Mouse (Mus musculus): ENCODE data around the gene Ahnak2.

The Ahnak2 gene

DNA sequence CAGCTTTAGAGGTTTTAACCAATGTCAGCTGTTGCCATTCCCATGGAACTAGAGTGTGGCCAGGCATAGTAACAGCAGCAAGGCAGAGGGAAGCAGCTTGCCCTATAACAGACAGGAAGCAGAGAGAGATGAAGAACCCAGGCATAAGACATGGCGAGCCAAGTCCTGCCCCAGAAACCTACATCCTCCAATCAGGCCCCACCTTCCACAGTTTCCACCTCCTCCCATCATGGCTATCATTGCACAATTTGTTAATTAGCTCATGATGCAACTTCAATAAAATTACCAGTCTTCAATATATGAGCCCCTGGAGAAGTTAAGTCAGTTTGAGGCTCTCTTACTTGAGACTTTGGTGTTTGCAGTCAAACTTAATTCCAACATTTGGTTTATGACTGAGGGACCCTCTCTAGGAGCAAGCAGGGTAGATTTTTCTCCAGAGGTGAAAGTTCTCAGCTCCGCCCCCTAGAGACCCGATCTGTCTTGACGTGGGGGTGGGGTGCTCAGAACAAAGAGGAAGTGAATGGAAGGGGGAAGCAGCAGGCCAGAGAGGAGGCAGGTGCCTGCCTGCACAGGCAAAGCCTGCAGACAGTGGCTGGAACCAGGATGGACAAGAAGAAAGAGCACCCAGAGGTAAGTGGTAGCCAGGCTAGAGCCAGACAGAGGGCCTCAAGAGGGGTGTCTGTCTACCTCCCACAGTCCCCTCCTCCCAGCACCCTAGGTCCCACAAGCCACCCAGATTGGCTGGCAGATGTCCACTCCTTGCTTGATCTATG is 42.1 kb downstream of the Ahnak2 start, which contains the start of gene Pld4:
TSS of gene Pld4 (plus strand) at position 502 of the 773 bp plus-strand sequence.
- DNase-seq (ENCODE audit: extremely low spot score, low spot score): no peak

- no peak for DNase-seq (ENCODE audit: extremely low spot score, low spot score)
Measured at GRCm38 (mm10) chr12:112759471-112759870, 43.0 kb downstream of the Ahnak2 start.

GRCm38 (mm10) chr12:112757896-112758295 is 44.6 kb downstream of the Ahnak2 start:
- DNase-seq (ENCODE audit: extremely low spot score, low spot score): no peak

GRCm38 (mm10) chr12:112755900-112756299 is 46.6 kb downstream of the Ahnak2 start:
- DNase-seq (ENCODE audit: extremely low spot score, low spot score): no peak

DNA sequence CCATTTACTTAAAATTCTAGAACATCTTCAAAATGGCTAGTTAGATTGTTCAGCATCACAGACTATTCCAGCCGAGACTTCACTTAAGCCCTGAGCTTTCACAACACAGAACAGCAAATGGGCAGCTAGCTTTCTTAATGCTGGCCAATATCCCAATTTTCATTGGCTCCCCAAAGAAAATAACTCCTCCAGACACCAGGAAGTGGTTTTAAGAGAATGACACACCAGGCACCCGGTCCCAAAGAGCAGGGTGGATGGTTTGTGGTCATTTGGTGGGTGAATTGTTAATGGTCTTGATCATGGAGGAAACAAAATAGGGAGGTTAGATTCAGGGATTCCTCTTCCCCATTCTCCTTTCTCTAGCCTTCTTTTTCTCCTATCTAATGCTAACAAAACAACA is 50.1 kb downstream of the Ahnak2 start:
- no peak for DNase-seq (ENCODE audit: extremely low spot score, low spot score)

DNA sequence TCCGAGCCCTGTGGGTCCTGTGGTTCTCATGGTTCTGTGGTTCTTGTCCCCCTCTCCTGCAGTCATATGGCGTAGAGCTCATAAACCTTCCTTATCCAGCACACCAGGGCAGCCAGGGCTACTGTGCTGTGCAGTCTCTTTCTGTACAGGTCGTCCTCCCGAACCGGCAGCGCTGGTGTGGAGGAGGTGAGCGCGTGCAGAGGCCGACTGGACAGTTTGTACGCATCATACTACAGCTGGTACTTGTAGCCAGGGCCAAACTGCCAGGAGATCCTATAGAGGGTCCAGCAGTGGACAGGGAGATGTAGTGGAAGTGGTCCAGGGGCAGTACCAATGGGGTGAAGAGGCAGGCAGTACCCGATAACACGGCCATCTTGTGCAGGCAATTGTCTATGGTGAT is 51.5 kb downstream of the Ahnak2 start:
- no peak for DNase-seq (ENCODE audit: extremely low spot score, low spot score)

- no peak for DNase-seq (ENCODE audit: extremely low spot score, low spot score)
Measured at GRCm38 (mm10) chr12:112747606-112747970, 54.9 kb downstream of the Ahnak2 start.

- DNase-seq (ENCODE audit: extremely low spot score, low spot score): peak; percentile 48
Measured at GRCm38 (mm10) chr12:112746808-112747605, 55.5 kb downstream of the Ahnak2 start.

DNA sequence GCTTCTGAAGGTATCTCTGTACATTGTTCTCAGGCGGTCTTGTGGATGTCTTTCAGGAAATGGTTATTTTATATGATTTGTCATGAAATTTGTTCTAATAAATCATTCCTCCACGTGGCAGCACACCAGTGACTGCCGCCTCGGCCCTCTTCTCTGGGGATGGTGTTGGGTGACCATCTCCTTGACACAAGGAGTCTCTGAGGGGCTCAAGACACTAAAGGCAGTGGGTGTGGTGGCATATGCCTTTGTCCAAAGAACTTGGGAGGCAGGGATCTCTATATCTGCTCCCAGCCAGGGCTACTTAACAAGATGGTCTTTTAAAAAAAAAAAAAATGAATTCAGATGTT is 56.0 kb downstream of the Ahnak2 start:
- DNase-seq (ENCODE audit: extremely low spot score, low spot score): no peak

GRCm38 (mm10) chr12:112745716-112746115 is 56.7 kb downstream of the Ahnak2 start:
- no peak for DNase-seq (ENCODE audit: extremely low spot score, low spot score)

GRCm38 (mm10) chr12:112744891-112745580 is 57.4 kb downstream of the Ahnak2 start:
- DNase-seq (ENCODE audit: extremely low spot score, low spot score): no peak

GRCm38 (mm10) chr12:112744211-112744610 is 58.2 kb downstream of the Ahnak2 start:
- DNase-seq (ENCODE audit: extremely low spot score, low spot score): no peak

- peak; percentile 67 for DNase-seq (ENCODE audit: extremely low spot score, low spot score)
Measured at GRCm38 (mm10) chr12:112743168-112743975, 59.1 kb downstream of the Ahnak2 start.

DNA sequence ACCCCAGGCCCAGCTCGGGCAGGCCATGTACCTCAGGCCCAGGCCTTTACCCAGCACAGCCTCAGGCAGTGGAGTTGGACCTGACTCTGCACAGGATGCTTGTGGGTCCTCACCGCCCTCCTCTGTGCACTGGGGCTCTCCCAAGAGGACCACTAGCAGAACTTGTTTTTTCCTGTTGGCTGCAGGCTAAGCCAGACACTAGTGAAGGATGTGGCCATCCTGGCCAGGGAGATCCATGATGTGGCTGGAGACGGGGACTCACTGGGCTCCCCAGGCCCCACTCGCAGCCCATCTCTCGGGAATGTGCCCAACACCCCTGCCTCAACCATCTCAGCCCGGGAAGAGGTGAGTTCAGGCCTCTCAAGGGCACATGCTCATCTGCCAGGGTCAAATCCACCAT is 59.7 kb downstream of the Ahnak2 start:
- no peak for DNase-seq (ENCODE audit: extremely low spot score, low spot score)

- DNase-seq (ENCODE audit: extremely low spot score, low spot score): no peak
Measured at GRCm38 (mm10) chr12:112739023-112739568, 63.4 kb downstream of the Ahnak2 start.

DNA sequence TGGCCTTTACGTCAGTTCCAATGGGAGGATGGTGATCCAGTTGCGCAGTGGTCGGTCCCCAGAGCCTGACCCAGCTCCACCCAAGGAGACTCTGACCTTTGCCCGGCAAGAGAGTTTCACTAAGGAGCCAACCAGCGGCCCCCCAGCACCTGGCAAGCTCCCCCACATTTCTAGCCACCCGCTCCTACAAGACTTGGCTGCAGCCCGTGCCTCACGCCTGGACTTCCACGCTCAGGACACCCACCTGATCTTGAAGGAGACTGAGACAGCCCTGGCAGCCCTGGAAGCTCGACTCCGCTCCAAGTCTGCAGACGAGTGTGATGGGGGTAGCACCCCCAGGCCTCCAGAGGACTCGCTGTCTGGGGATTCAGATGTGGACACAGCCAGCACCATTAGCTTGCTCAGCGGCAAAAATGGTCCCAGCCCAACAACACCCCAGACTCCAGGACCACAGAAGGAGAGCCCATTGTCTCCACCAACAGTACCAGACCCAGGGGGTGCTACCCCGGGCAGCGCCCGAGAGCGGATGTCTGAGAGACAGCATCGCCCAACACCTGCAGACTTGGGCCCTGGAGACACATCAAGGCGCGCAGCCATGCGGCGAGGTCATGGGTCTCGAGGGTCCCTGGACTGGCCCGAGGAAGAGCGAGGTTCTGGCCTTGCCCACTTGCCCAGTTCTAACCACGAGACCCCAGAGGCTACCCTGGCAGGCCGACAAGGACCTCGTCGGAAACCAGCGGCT is 64.0 kb downstream of the Ahnak2 start:
- DNase-seq (ENCODE audit: extremely low spot score, low spot score): no peak

- DNase-seq (ENCODE audit: extremely low spot score, low spot score): no peak
Measured at GRCm38 (mm10) chr12:112737761-112738160, 64.7 kb downstream of the Ahnak2 start.

DNA sequence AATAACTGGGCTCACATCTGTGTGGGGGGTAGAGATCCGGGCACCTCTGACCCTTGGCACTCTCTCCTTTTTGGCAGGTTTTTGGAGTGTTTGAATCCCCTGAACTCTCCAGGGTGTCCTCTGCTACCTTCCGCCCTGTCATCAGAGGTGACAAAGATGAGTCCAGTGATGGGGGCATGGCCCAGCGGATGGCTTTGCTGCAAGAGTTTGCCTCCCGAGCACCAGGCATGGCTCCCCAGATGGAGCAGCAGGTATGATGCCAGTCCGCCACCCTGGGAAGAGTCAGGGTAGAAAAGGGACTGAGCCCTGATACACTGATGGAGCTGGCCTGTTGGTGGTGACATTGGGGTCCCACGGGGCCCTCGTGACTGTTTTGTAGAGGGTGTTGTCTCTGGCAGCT is 65.4 kb downstream of the Ahnak2 start:
- DNase-seq (ENCODE audit: extremely low spot score, low spot score): no peak

DNA sequence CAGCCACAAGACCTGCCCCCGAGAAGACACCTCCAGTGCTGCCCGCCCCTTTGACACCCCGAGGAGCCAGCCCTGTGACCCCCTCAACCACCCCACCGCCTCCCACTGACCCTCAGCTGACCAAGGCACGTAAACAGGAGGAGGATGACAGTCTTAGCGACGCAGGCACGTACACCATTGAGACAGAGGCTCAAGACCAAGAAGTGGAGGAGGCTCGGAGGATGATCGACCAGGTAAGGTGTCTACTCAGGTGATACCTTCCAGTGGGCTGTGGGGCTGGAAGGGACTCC is 65.9 kb downstream of the Ahnak2 start:
- no peak for DNase-seq (ENCODE audit: extremely low spot score, low spot score)

DNA sequence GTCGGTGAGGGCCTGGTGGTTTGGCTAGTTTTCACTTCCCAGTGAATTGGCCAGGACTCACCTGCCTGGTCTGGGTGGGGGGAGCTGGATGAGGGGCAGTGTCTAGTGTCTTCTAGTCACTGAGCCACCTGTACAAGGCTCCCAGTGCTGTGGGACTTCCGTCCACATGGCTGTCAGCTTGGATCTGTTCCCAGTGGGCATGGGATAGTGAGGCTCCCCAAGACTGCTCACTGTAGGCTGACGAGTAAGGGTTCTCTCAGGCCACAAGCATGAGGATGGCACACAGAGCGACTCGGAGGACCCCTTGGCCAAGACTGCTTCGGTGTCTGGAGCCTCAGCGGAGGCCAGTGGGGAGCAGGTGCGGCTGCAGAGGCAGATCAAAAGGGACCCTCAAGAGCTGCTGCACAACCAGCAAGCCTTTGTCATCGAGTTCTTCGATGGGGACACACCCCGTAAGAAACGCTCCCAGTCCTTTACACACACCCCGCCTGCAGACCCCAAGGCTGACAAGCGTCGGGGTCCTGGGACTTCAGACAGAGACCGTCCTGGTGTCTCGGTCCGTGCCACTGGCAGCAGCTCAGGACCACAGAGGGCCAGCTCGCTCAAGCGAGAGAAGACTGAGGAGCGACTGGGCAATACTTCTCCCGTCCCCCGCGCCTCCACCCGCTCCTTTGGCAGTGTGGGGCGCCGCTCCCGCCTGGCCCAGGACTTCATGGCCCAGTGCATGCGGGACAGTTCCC is 66.4 kb downstream of the Ahnak2 start:
- no peak for DNase-seq (ENCODE audit: extremely low spot score, low spot score)
